Mouse (Mus musculus): ENCODE data around the gene Smpx. TPM values are rescaled to one million over a fixed set of nuclear protein-coding genes. Genes with fewer than 3 reads are reported as not detected.

The Smpx gene
- total RNA-seq (2017) = not detected in 2 replicates

DNA sequence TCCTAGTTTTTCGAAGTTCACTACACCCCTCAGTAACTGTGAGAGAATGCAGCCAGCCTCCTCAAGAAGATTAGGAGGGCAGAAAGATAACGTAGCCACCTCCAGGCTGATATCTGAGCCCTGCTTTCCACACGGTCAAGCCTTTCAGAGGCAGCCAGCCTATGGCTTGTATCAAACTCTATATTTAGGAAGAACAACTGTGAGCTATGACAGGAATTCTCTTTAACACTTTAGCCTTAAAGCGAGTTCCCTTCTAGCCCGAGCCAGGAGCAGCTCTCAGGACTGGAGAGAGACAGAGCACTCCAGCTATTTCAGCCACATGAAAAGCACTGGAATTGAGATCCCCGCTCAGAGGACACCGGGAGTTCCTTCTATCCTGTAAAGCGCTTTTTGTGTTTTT lies at the start of gene Smpx:
TSS of gene Smpx (plus strand) at position 49 of the 400 bp plus-strand sequence.
- no peak for ATAC-seq (replicated peaks in 1 of 2; ENCODE audit: insufficient read depth in 1 of 2, low FRiP score in 2 of 2, low TSS enrichment in 1 of 2, low read depth in 1 of 2, poor library complexity in 2 of 2, severe bottlenecking in 2 of 2)

- ATAC-seq (replicated peaks in 1 of 2; ENCODE audit: insufficient read depth in 1 of 2, low FRiP score in 2 of 2, low TSS enrichment in 1 of 2, low read depth in 1 of 2, poor library complexity in 2 of 2, severe bottlenecking in 2 of 2) = no peak
Observed at GRCm38 (mm10) chrX:157655047-157655446, 43.7 kb upstream of the Smpx start.

- ATAC-seq (replicated peaks in 1 of 2; ENCODE audit: insufficient read depth in 1 of 2, low FRiP score in 2 of 2, low TSS enrichment in 1 of 2, low read depth in 1 of 2, poor library complexity in 2 of 2, severe bottlenecking in 2 of 2) = no peak
Observed at GRCm38 (mm10) chrX:157657356-157657755, 41.4 kb upstream of the Smpx start.

DNA sequence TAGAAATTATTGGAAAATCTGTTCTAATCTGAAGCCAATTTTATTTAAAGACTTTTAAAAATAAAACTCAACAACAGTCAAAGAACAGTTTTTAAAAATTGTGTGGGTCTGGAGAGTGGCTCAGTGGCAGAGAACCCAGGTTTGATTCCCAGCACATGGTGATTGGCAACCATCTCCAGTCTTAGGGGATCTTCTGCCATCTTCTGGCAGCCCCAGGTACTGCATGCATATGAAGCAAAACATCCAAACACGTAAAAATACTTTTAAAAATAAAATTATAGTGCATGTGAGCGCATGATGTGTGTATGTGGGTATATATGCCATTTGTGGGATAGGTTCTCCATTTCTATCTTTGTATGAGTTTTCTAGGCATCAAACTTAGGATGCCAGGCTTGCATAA lies 26.9 kb upstream of the Smpx start:
- ATAC-seq (replicated peaks in 1 of 2; ENCODE audit: insufficient read depth in 1 of 2, low FRiP score in 2 of 2, low TSS enrichment in 1 of 2, low read depth in 1 of 2, poor library complexity in 2 of 2, severe bottlenecking in 2 of 2) = no peak

DNA sequence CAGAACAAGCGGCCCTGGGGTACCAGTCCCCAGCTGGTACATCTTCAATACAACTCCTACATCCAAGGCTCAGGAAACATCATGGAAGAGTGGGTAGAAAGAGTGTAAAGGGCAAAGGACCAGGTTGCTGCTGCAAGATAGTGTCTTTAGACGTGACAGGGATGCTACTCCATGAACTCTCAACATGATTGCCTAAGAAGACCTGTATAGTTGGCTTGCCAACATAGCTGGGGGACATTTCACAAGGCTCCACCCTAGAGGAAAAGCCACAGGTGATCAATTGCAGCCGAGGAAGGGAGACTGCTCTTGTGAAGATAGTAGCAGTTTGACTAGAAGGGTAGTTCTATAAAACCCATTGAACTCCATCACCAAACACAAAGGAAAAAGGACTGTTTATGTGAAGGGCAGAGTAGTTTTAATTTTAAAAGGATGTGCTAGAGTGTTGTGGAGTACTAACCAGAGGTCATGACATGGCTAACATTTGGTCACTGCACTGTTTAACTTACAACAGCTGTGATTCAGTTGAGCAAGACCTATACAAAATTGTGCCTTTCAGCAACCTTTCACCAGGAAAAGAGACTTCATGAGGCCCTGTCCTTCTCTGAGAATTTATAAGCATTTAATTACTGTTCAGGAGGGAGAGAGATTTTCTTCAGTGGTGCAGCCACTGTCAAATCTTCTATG lies 23.9 kb upstream of the Smpx start:
- no peak for ATAC-seq (replicated peaks in 1 of 2; ENCODE audit: insufficient read depth in 1 of 2, low FRiP score in 2 of 2, low TSS enrichment in 1 of 2, low read depth in 1 of 2, poor library complexity in 2 of 2, severe bottlenecking in 2 of 2)

DNA sequence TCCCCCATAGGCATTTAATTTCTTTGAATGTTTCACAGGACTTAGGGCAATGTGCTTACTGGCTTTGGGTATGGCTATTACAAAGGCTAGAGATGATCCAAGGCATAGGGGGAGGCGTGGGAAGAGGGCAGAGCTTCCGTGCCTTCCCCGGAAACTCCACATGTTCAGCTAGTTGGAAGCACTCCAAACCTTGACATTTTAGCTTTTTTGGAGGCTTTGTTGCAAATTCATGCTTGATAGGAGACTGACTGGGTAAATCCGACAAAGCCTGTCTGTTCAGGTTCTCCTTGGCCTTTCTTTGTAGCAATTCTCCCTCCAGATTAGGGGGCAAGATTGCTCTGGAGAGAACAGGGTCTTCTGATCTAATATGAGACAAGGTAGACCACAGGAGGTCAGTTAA lies 7.5 kb upstream of the Smpx start:
- no peak for ATAC-seq (replicated peaks in 1 of 2; ENCODE audit: insufficient read depth in 1 of 2, low FRiP score in 2 of 2, low TSS enrichment in 1 of 2, low read depth in 1 of 2, poor library complexity in 2 of 2, severe bottlenecking in 2 of 2)

DNA sequence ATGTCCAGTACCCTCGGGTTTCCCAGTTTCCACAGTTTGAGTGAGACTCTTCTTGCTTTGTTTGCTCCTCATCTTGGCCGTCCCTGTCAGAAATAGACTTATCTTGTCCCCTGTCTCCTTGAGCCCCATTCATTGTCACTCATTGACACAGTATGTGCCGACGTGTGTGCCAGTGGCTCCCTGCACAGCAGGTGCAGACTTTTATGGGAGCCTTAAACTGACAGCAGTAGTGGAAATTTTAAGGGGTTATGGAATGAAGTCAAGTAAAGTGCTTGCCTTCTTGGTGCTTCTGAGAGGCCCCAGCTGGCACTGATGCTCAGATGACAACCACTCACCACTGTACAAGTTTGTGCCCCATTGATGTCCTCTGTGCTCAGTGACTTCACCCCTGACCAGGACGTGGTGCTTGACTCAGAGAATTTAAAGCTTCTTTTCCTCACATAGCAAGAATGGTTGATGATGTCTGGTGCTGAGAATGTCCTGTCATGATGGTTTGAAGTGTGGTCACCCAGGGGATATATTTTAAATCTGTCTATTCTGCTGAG lies 1.0 kb upstream of the Smpx start:
- ATAC-seq (replicated peaks in 1 of 2; ENCODE audit: insufficient read depth in 1 of 2, low FRiP score in 2 of 2, low TSS enrichment in 1 of 2, low read depth in 1 of 2, poor library complexity in 2 of 2, severe bottlenecking in 2 of 2) = no peak

DNA sequence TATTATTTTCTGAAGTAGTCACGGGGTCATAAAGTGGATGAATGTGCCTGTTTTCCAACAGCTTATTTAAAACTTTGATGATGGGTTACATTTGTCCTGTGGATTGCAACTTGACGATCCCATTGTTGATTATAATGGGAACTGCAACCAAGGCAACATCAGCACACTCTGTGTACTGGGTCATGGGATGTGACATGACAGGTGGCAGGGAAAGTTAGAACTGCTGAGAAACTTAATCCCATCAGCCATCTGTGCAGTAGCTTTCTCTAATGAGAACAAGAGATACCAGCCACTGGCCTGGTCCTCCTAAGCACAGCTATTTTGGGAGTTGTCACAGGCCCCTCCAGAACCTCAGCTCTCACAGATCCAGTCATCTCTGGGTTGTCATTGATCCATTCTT lies 8.5 kb downstream of the Smpx start:
- no peak for ATAC-seq (replicated peaks in 1 of 2; ENCODE audit: insufficient read depth in 1 of 2, low FRiP score in 2 of 2, low TSS enrichment in 1 of 2, low read depth in 1 of 2, poor library complexity in 2 of 2, severe bottlenecking in 2 of 2)

DNA sequence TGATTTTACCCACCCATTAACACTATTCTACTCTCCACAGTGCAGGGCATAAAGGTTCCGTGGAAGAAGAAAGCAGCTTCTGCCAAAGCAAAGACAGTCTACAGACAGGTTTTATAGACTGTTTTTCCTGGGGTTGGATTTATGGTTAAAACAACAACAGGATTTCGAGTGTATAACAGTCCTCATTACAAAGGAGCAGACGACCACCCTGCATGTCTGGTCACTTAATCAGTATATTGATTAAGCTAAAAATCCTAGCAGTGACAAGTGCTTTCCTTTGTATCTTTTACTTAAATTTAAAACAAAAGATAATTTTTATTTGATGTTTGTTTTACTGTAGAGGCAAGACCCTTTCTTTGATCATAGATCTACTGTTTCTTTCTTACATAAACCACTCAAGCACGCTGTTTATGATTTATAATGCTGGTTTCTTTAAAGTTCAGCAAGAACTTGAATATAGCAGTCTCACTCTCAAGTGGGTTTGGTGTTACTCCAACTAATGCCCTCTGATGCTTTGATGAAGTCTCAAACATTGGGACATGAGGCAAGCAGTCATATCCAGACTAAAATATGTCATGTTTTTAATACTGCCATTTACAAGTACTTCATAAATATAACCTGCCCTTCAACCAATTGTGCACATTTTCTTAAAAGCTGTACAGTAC lies 10.0 kb downstream of the Smpx start:
- ATAC-seq (replicated peaks in 1 of 2; ENCODE audit: insufficient read depth in 1 of 2, low FRiP score in 2 of 2, low TSS enrichment in 1 of 2, low read depth in 1 of 2, poor library complexity in 2 of 2, severe bottlenecking in 2 of 2) = no peak

- no peak for ATAC-seq (replicated peaks in 1 of 2; ENCODE audit: insufficient read depth in 1 of 2, low FRiP score in 2 of 2, low TSS enrichment in 1 of 2, low read depth in 1 of 2, poor library complexity in 2 of 2, severe bottlenecking in 2 of 2)
Observed at GRCm38 (mm10) chrX:157719907-157720306, 21.2 kb downstream of the Smpx start.

DNA sequence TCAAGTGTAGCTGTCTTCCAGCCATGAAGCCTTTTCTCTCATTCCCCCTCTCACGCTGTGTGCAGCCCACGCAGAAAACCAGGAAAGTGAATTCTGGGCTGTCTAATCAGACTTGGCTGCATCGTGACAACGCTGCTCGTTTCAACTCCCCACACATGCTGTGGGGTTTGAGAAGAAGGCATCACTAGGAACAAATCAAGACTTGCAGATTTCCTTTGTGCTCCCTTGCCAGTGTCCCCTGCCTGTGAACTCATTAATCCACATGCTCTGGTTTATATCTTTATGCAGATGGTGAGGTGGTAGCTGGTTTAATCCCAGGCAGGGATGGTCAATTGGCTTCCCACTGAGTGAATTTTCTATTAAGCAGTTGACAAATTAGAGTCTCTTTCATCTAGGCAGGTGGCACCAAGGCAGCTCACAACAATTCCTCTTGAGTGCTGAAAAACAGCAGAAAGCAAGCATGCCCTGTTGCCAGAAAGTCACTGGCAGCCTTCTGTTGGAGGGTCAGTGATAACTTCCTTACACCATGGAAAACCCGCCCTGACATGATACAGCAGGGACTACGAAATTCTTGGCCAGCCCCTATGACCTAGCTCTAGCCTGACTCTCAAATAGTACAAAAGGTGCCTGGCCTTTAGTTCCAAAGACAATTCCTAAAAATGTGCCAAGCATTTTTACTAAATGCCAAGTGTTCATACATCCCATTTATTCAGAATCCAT lies 32.1 kb downstream of the Smpx start:
- ATAC-seq (replicated peaks in 1 of 2; ENCODE audit: insufficient read depth in 1 of 2, low FRiP score in 2 of 2, low TSS enrichment in 1 of 2, low read depth in 1 of 2, poor library complexity in 2 of 2, severe bottlenecking in 2 of 2) = no peak

DNA sequence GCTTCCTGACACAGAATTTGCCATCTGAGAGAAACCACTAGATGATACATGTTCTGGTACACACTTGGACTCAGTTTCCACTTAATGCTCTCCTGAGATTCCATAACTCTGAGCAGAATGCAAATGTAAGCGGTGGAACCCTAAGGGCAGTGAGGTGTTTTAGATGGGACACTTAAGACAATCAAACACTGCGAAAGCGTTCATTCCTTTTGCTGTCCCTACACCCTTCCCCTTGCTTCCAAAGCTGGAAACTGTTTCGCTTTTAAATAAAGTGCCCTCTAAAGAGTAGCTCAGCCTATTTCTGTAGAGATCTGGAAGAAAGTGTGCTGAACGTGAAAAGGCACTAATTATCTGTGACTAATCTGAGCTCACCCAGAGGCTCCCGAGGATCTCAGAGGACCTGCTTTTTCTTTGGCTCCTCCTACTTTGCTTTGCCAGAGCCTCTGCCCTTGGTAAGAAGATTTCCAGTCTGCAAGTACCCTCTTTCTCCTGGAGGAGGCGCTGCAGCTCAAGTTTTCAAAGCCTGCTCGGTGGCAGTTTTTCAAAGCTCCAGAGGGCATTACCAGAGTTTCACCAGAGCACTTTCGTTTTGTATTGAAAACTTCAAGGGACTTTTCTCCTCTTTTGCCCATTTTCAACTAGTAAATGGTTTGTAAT lies 33.1 kb downstream of the Smpx start:
- ATAC-seq (replicated peaks in 1 of 2; ENCODE audit: insufficient read depth in 1 of 2, low FRiP score in 2 of 2, low TSS enrichment in 1 of 2, low read depth in 1 of 2, poor library complexity in 2 of 2, severe bottlenecking in 2 of 2) = peak; percentile 95 to 97

DNA sequence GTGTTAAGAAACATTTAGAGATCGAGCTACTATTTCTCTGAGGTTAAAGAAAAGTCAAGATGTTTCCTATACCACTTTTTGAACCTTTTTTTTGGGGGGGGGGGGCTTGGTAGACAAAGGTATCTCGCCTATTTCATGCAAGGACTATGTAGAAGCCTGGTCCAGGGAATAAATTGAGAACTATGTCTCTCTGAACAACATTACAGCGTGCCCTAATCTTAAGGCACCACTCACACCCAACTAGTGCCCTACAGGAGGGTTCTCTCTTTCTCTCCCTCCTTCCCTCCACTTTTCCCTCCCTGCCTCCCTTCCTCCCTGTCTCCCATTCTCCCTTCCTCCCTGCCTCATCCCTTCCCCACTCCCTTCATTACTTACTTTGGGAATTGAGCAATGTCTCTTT lies 33.6 kb downstream of the Smpx start:
- 0 out of 4 replicates have a peak, but pooled peaks of 1 of the 2 experiments have one; percentile 8 for ATAC-seq (replicated peaks in 1 of 2; ENCODE audit: insufficient read depth in 1 of 2, low FRiP score in 2 of 2, low TSS enrichment in 1 of 2, low read depth in 1 of 2, poor library complexity in 2 of 2, severe bottlenecking in 2 of 2)

DNA sequence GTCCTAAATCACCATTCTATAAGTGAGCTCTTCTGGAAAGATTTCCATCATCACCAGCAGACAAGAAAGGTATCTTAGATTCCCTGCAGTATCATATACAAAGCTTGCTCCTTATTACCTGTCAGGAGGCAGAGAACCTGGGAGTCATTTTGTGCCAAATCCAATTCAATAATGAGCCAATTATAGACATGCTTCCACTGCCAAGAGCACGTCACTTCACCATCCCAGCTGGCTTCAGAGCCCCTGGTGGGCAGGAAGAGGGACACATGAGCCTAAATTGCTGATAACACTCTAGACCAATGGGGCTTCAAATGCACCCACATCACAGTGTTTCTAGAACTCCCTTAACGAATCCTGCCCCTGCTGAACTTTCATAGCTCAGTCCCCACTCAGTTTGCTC lies 35.1 kb downstream of the Smpx start:
- no peak for ATAC-seq (replicated peaks in 1 of 2; ENCODE audit: insufficient read depth in 1 of 2, low FRiP score in 2 of 2, low TSS enrichment in 1 of 2, low read depth in 1 of 2, poor library complexity in 2 of 2, severe bottlenecking in 2 of 2)

GRCm38 (mm10) chrX:157734341-157734740 lies 35.6 kb downstream of the Smpx start:
- ATAC-seq (replicated peaks in 1 of 2; ENCODE audit: insufficient read depth in 1 of 2, low FRiP score in 2 of 2, low TSS enrichment in 1 of 2, low read depth in 1 of 2, poor library complexity in 2 of 2, severe bottlenecking in 2 of 2) = no peak

DNA sequence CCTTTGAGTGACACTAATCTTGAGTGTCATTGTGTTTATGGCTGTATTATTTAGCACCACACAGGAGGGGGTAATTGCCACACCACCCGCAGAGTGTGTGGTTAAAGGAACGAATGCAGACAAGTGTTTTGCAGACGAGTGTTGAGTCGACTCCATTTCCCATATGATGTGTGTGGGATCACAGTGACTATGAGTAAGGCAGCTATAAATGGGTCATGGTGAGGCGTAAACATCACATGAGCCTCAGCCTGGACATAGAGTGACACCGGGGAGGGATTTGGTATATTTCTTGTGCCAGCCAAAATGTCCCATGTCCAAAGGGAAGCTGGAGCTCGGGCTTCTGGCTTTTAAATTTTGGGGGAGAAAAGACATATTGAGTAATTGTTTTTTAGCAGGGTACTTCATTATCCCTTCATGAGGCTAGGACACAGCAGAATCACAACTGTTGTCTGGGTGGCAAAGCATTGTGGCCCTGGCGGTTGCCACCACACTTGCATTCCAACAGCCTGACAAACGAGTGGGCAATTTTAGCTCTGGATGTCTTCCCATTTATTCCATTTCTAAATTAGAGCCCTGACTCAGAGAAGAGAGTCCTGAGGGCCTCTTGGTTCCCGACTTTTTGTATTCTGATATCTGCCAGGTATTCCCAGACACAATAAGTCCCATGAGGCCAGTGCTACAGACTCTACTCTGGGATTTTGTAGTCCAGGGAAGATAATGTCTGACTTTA lies 49.3 kb downstream of the Smpx start:
- no peak for ATAC-seq (replicated peaks in 1 of 2; ENCODE audit: insufficient read depth in 1 of 2, low FRiP score in 2 of 2, low TSS enrichment in 1 of 2, low read depth in 1 of 2, poor library complexity in 2 of 2, severe bottlenecking in 2 of 2)

GRCm38 (mm10) chrX:157754559-157754958 lies 55.8 kb downstream of the Smpx start:
- ATAC-seq (replicated peaks in 1 of 2; ENCODE audit: insufficient read depth in 1 of 2, low FRiP score in 2 of 2, low TSS enrichment in 1 of 2, low read depth in 1 of 2, poor library complexity in 2 of 2, severe bottlenecking in 2 of 2) = no peak

Data from hematopoietic stem cell, adult 5-6 weeks (primary cell).